Mouse (Mus musculus) neural tube, embryonic 12.5 days (tissue): ENCODE measurements around the gene Notch2. TPM values are rescaled to one million over a fixed set of nuclear protein-coding genes. Genes with fewer than 3 reads are reported as not detected.
A peak's percentile ranks its signal among the peaks of the same experiment; 100 is the strongest.

ENCODE experiments used
- ATAC-seq: fragments of 200-750 bp; cut with Nextera tagmentation; 2 replicates; pipeline ENCODE4 v1.8.0; 2017; ENCODE audit warnings: low read depth, mild to moderate bottlenecking, moderate TSS enrichment, moderate library complexity; ENCODE audit not compliant: low FRiP score
- H3K27ac ChIP-seq: fragments of 300-500 bp; sonication (generic); 2 replicates; pipeline ENCODE4 v1.5.1; 2016
- H3K27me3 ChIP-seq: fragments of 300-500 bp; sonication (generic); replicated peaks from 2 replicates; pipeline ENCODE4 v1.6.1; 2016; ENCODE audit warnings: mild to moderate bottlenecking
- H3K36me3 ChIP-seq: fragments of 300-500 bp; sonication (generic); 2 replicates; pipeline ENCODE4 v1.6.1; 2016; ENCODE audit warnings: mild to moderate bottlenecking
- H3K4me1 ChIP-seq: fragments of 300-500 bp; sonication (generic); 2 replicates; pipeline ENCODE4 v1.6.1; 2016
- H3K4me2 ChIP-seq: fragments of 300-500 bp; sonication (generic); replicated peaks from 2 replicates; pipeline ENCODE4 v1.6.1; 2016; ENCODE audit warnings: mild to moderate bottlenecking
- H3K4me3 ChIP-seq: fragments of 300-500 bp; sonication (generic); 2 replicates; pipeline ENCODE4 v1.5.1; 2016
- H3K9ac ChIP-seq: fragments of 300-500 bp; sonication (generic); 2 replicates; pipeline ENCODE4 v1.6.1; 2016; ENCODE audit warnings: mild to moderate bottlenecking
- H3K9me3 ChIP-seq: fragments of 300-500 bp; sonication (generic); 2 replicates; pipeline ENCODE4 v1.6.1; 2016; ENCODE audit warnings: mild to moderate bottlenecking
- WGBS: fragments of 180-500 bp; shearing (Covaris S2); methylation state at CpG from one replicate; pipeline ENCODE4 v1.1.7; 2016; 5-methylcytosine and 5-hydroxymethylcytosine counted together
- polyA plus RNA-seq: library from polyadenylated mRNA; unstranded; fragments of >200 nt; fragmentation: Nextera tagmentation; extraction: Ambion mirVana; gene quantifications from 2 replicates; pipeline ENCODE4 v1.2.1, GENCODE M21; 2016

Notch2 gene
- polyA plus RNA-seq, 1 experiment from 2014 or later: 17.1 TPM

DNA sequence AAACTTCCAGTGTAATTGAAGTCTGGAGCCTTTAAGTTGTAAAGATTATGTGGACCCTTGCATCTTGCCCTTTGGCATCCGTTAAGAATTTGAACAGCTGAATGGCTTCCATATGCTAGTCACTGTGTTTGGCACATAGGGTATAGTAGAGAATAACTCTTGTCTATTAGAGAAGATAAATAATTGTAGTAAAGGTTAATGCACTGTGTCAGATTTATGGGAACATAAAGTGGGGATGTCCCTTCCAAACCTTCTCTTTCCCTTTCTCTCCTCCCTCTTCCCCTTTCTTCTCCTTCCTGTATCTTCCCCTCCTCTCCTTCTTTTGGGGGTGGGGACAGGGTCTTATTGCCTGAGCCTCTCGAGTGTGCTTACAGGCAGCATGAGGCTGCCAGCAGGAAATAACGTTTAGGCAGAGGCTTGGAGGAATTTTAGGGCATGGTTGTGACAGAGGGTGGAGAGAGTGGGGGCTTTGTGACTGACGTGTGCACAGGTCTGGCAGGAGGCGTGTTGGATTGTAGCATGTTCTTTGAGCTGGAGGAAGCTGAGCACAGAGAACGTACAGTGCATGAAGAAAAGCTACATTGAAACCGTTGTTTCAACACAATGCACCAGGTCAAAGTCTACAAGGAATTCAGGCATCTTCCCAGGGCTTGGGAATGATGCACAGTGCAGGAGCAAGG lies 47.8 kb downstream of the Notch2 start:
- Histone ChIP-seq H3K36me3 (no peaks in the 10 kb centered on the region), H3K4me1 (peaks cover 47% of the 10 kb centered on the region), H3K9me3 (no peaks in the 10 kb centered on the region), H3K27me3 (no peaks in the 10 kb centered on the region), H3K4me3 (no peak overlapping the region), H3K27ac (no peak overlapping the region), H3K4me2 (peak overlapping the region; percentile 16; the same call in 1 of the 2 replicates), H3K9ac (no peak overlapping the region)
- WGBS: 23% methylated on average over 7 of the region's 7 CpGs
- peak; percentile 21; the same call in 1 of the 2 replicates for ATAC-seq

- Histone ChIP-seq H3K9ac (no peak overlapping the region), H3K4me1 (peaks cover 47% of the 10 kb centered on the region), H3K9me3 (no peaks in the 10 kb centered on the region), H3K36me3 (no peaks in the 10 kb centered on the region), H3K27me3 (no peaks in the 10 kb centered on the region), H3K4me3 (no peak overlapping the region), H3K4me2 (peak overlapping the region; percentile 16; the same call in 1 of the 2 replicates), H3K27ac (no peak overlapping the region)
- WGBS: 53% methylated on average over 13 of the region's 13 CpGs
- ATAC-seq: no peak
Measured at GRCm38 (mm10) chr3:98061661-98062330, 48.5 kb downstream of the Notch2 start.

GRCm38 (mm10) chr3:98062591-98063185 lies 49.4 kb downstream of the Notch2 start:
- Histone ChIP-seq H3K36me3 (no peaks in the 10 kb centered on the region), H3K27ac (peak overlapping the region; percentile 9), H3K27me3 (no peaks in the 10 kb centered on the region), H3K4me2 (0 out of 2 replicates have a peak overlapping the region, but pooled peaks have one; percentile 18), H3K9me3 (no peaks in the 10 kb centered on the region), H3K4me3 (no peak overlapping the region), H3K9ac (no peak overlapping the region), H3K4me1 (peaks cover 47% of the 10 kb centered on the region)
- 67% methylated on average over 1 of the region's 1 CpGs for WGBS
- 0 out of 2 replicates have a peak, but pooled peaks have one; percentile 4 for ATAC-seq

- no peaks in the 10 kb centered on the region for H3K9me3 ChIP-seq
- peaks cover 47% of the 10 kb centered on the region for H3K4me1 ChIP-seq
- peak overlapping the region; percentile 9 for H3K27ac ChIP-seq
- no peaks in the 10 kb centered on the region for H3K36me3 ChIP-seq
- peak; percentile 65 for ATAC-seq
- 30% methylated on average over 8 of the region's 8 CpGs for WGBS
- H3K9ac ChIP-seq: no peak overlapping the region
- no peak overlapping the region for H3K4me3 ChIP-seq
- H3K27me3 ChIP-seq: no peaks in the 10 kb centered on the region
- peak overlapping the region; percentile 18 for H3K4me2 ChIP-seq
Measured at GRCm38 (mm10) chr3:98063186-98063771, 50.0 kb downstream of the Notch2 start.

GRCm38 (mm10) chr3:98063833-98064232 lies 50.5 kb downstream of the Notch2 start:
- H3K36me3 ChIP-seq: no peaks in the 10 kb centered on the region
- H3K9ac ChIP-seq: no peak overlapping the region
- peak overlapping the region; percentile 9; the same call in 1 of the 2 replicates for H3K27ac ChIP-seq
- WGBS: 32% methylated on average over 9 of the region's 9 CpGs
- no peaks in the 10 kb centered on the region for H3K27me3 ChIP-seq
- H3K4me1 ChIP-seq: peaks cover 47% of the 10 kb centered on the region
- peak overlapping the region; percentile 18 for H3K4me2 ChIP-seq
- H3K4me3 ChIP-seq: no peak overlapping the region
- ATAC-seq: peak; percentile 15; the same call in 1 of the 2 replicates
- no peaks in the 10 kb centered on the region for H3K9me3 ChIP-seq

- H3K4me2 ChIP-seq: no peak overlapping the region
- ATAC-seq: no peak
Measured at GRCm38 (mm10) chr3:98065004-98065403, 51.7 kb downstream of the Notch2 start.

GRCm38 (mm10) chr3:98066434-98066833 lies 53.1 kb downstream of the Notch2 start:
- H3K27me3 ChIP-seq: no peaks in the 10 kb centered on the region
- H3K9me3 ChIP-seq: no peaks in the 10 kb centered on the region
- H3K36me3 ChIP-seq: peaks cover 6% of the 10 kb centered on the region; the same call in 1 of the 2 replicates
- H3K9ac ChIP-seq: no peak overlapping the region
- peaks cover 35% of the 10 kb centered on the region for H3K4me1 ChIP-seq
- 84% methylated on average over 3 of the region's 3 CpGs for WGBS
- no peak for ATAC-seq
- H3K4me3 ChIP-seq: no peak overlapping the region
- no peak overlapping the region for H3K27ac ChIP-seq
- no peak overlapping the region for H3K4me2 ChIP-seq

More at GRCm38 (mm10) chr3:98065004-98065403, 51.7 kb downstream of the Notch2 start:
- no peaks in the 10 kb centered on the region for H3K27me3 ChIP-seq
- H3K4me1 ChIP-seq: peaks cover 47% of the 10 kb centered on the region
- 90% methylated on average over 8 of the region's 8 CpGs for WGBS
- no peak overlapping the region for H3K9ac ChIP-seq
- no peak overlapping the region for H3K27ac ChIP-seq
- no peaks in the 10 kb centered on the region for H3K36me3 ChIP-seq
- no peak overlapping the region for H3K4me3 ChIP-seq
- no peaks in the 10 kb centered on the region for H3K9me3 ChIP-seq

- Histone ChIP-seq H3K4me2 (no peak overlapping the region), H3K4me3 (no peak overlapping the region), H3K36me3 (peaks cover 12% of the 10 kb centered on the region), H3K27ac (no peak overlapping the region), H3K9me3 (no peaks in the 10 kb centered on the region), H3K4me1 (peaks cover 26% of the 10 kb centered on the region), H3K27me3 (no peaks in the 10 kb centered on the region), H3K9ac (no peak overlapping the region)
- no peak for ATAC-seq
- WGBS: 95% methylated on average over 3 of the region's 3 CpGs
Measured at GRCm38 (mm10) chr3:98067413-98067812, 54.1 kb downstream of the Notch2 start.

GRCm38 (mm10) chr3:98067852-98068491 lies 54.6 kb downstream of the Notch2 start:
- H3K4me2 ChIP-seq: no peak overlapping the region
- H3K4me1 ChIP-seq: peaks cover 20% of the 10 kb centered on the region
- peaks cover 17% of the 10 kb centered on the region for H3K36me3 ChIP-seq
- no peak overlapping the region for H3K4me3 ChIP-seq
- H3K27me3 ChIP-seq: no peaks in the 10 kb centered on the region
- H3K9ac ChIP-seq: no peak overlapping the region
- no peaks in the 10 kb centered on the region for H3K9me3 ChIP-seq
- WGBS: 90% methylated on average over 12 of the region's 12 CpGs
- ATAC-seq: no peak
- no peak overlapping the region for H3K27ac ChIP-seq

- 84% methylated on average over 7 of the region's 7 CpGs for WGBS
- no peaks in the 10 kb centered on the region for H3K9me3 ChIP-seq
- no peak overlapping the region for H3K9ac ChIP-seq
- H3K36me3 ChIP-seq: peaks cover 17% of the 10 kb centered on the region
- no peak overlapping the region for H3K4me2 ChIP-seq
- H3K27me3 ChIP-seq: no peaks in the 10 kb centered on the region
- H3K4me3 ChIP-seq: no peak overlapping the region
- ATAC-seq: no peak
- H3K27ac ChIP-seq: no peak overlapping the region
- H3K4me1 ChIP-seq: peaks cover 8% of the 10 kb centered on the region
Measured at GRCm38 (mm10) chr3:98069161-98069560, 55.8 kb downstream of the Notch2 start.

GRCm38 (mm10) chr3:98069856-98070255 lies 56.5 kb downstream of the Notch2 start:
- Histone ChIP-seq H3K4me3 (no peak overlapping the region), H3K9me3 (no peaks in the 10 kb centered on the region), H3K4me2 (no peak overlapping the region), H3K27ac (no peak overlapping the region), H3K4me1 (0 out of 2 replicates have a peak, but pooled peaks cover 1% of the 10 kb centered on the region), H3K9ac (no peak overlapping the region), H3K36me3 (peaks cover 17% of the 10 kb centered on the region), H3K27me3 (no peaks in the 10 kb centered on the region)
- WGBS: 85% methylated on average over 3 of the region's 3 CpGs
- ATAC-seq: no peak
